Mouse (Mus musculus): ENCODE results near the gene Foxe3.

Gene Foxe3

GRCm38 (mm10) chr4:114876441-114876972, 49.3 kb downstream of the Foxe3 start:
- no peak for DNase-seq (ENCODE audit: low spot score in 2 of 2)

All from frontal cortex, postnatal 36 days (tissue).